Mouse (Mus musculus) myocyte (in vitro differentiated cells): Measurements from ENCODE around the gene Kcnk13.

Experiments
- CEBPB ChIP-seq: IDR thresholded peaks from 2 replicates; pipeline ENCODE4 v1.6.1; 2011; ENCODE audit warnings: mild to moderate bottlenecking, moderate library complexity; ENCODE audit not compliant: poor library complexity, insufficient read depth, severe bottlenecking
- E2F4 ChIP-seq: IDR thresholded peaks from one replicate; pipeline ENCODE4 v1.6.1; 2011; ENCODE audit warnings: mild to moderate bottlenecking, control low read depth, moderate library complexity; ENCODE audit not compliant: insufficient read depth
- MAX ChIP-seq: IDR thresholded peaks from one replicate; pipeline ENCODE4 v1.6.1; 2011; ENCODE audit warnings: low read depth, mild to moderate bottlenecking, control low read depth
- MYOD1 ChIP-seq, 3 experiments: IDR thresholded peaks; one replicate each; pipeline ENCODE4 v1.6.1; 2011; ENCODE audit warnings: control low read depth in 2 of 3, low read depth in 2 of 3, mild to moderate bottlenecking in 2 of 3, moderate library complexity in 1 of 3; ENCODE audit not compliant: insufficient read length in 2 of 3, control insufficient read depth in 1 of 3
- MYOG ChIP-seq, 3 experiments: IDR thresholded peaks; one replicate each; pipeline ENCODE4 v1.6.1; 2011; ENCODE audit warnings: control low read depth in 2 of 3, low read depth in 2 of 3, mild to moderate bottlenecking in 2 of 3; ENCODE audit not compliant: insufficient read length in 2 of 3, control insufficient read depth in 1 of 3, insufficient read depth in 1 of 3
- POLR2A ChIP-seq: IDR thresholded peaks from one replicate; pipeline ENCODE4 v1.6.1; 2011; ENCODE audit warnings: low read depth, mild to moderate bottlenecking, control low read depth, moderate library complexity; ENCODE audit not compliant: insufficient read length
- POLR2AphosphoS2 ChIP-seq: IDR thresholded peaks from one replicate; pipeline ENCODE4 v1.6.1; 2011; ENCODE audit warnings: low read depth, control low read depth; ENCODE audit not compliant: insufficient read length
- REST ChIP-seq: IDR thresholded peaks from one replicate; pipeline ENCODE4 v1.6.1; 2011; ENCODE audit warnings: mild to moderate bottlenecking, control low read depth, moderate library complexity; ENCODE audit not compliant: insufficient read depth, insufficient read length
- SRF ChIP-seq: IDR thresholded peaks from one replicate; pipeline ENCODE4 v1.6.1; 2011; ENCODE audit warnings: low read depth; ENCODE audit not compliant: control insufficient read depth, insufficient read length
- TCF12 ChIP-seq: IDR thresholded peaks from one replicate; pipeline ENCODE4 v1.6.1; 2011; ENCODE audit warnings: mild to moderate bottlenecking, control low read depth; ENCODE audit not compliant: poor library complexity, insufficient read depth, severe bottlenecking
- TCF3 ChIP-seq: IDR thresholded peaks from one replicate; pipeline ENCODE4 v1.6.1; 2011; ENCODE audit warnings: low read depth, control low read depth; ENCODE audit not compliant: insufficient read length
- USF1 ChIP-seq: IDR thresholded peaks from one replicate; pipeline ENCODE4 v1.6.1; 2011; ENCODE audit warnings: low read depth, mild to moderate bottlenecking, control low read depth, moderate library complexity

DNA sequence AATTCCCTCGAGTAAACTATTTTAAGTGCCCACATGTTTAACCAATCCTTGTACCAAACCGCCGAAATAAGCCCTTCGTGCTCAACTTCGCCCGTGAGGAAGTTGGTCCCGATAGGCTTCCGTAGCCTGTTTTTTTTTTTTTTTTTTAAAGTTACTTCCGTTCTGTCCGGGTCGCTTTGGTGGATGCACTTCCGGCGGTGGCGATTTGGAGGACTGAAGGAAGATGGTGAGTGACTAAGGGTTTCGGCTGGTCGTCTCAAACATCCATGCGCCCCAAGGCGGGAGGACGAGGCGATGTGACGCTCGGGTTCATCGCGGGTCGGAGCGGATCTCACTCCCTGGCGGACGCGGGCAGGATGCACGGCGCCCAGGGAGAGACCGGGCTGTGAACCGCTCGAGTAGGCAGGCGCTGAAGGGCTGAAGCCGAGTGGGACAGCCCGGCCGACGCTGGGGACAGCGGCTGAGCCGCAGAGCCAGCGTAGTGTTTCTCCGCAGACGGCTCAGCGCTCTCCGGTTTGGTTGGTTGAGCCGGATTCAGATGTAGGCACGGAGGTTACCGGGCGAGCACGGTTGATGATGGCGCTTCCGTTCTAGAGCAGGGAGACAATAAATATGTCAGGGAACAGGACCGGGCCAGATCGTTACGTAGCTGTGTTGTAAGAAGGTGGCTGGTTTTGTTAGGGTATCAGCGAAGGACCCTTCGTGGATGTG, 145.8 kb downstream of the Kcnk13 start, which contains the start of gene Psmc1:
- TF ChIP-seq USF1 (no peak), POLR2A (peak; percentile 76), MAX (peak; percentile 70), MYOG (IDR thresholded peaks at IDR 0.05; ENCODE audit: control insufficient read depth in 1 of 3, insufficient read depth in 1 of 3, insufficient read length in 2 of 3, low read depth in 2 of 3) (no peak), REST (no peak), E2F4 (no peak), SRF (no peak), TCF12 (no peak), TCF3 (no peak), MYOD1 (IDR thresholded peaks at IDR 0.05; ENCODE audit: control insufficient read depth in 1 of 3, insufficient read length in 2 of 3, low read depth in 2 of 3) (no peak), POLR2AphosphoS2 (peak; percentile 92), CEBPB (no peak)
